Mouse (Mus musculus) adrenal gland, adult 18-20 months (tissue): ENCODE results near the gene Chtop. TPM values are rescaled to one million over a fixed set of nuclear protein-coding genes. Genes with fewer than 3 reads are reported as not detected.

Experiments
- DNase-seq, 2 experiments: peaks; one replicate each; pipeline ENCODE4 v3.0.0; 2021 to 2022; ENCODE audit warnings: low spot score in 2 of 2
- total RNA-seq, 2 experiments: library from RNA; stranded (reverse); gene quantifications; 1 replicate in 1 of 2; 2 replicates in 1 of 2; pipeline ENCODE4 v1.2.3; 2021

Chtop gene
- total RNA-seq, 2 experiments from 2014 or later, result 112 to 115 TPM

DNA sequence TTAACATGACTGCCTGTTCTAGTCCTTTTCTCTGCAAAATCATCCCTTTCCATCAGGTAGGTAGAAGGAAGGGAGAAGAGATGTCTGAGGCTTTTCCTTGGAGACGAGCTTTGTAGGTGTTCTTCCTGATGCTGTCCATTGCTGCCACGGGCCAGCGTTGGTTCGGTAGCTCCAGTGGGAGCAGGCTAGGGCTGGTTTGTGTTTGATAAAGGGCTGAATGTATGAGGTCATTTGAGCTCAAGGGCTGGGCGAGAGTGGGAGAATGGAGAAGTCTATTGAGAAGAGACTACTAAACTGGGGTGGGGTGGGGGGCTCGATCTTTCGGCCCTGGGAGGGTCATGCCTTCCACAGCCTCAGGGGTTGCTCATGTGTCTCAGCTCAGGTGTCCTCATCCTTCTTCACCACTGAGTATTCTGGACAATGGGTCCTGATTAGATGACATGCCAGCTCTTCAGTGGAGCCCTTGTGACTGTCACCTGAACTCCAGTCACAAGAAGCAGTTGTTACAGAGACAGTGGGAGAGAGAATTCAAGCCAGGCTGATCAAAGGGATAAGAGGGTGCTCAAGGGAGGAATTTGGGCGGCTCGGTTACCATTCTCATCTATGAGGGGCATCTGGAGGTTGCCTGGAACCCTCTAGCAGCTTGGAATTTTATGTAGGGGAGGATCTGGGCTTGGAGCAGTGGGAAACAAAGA, 3.8 kb upstream of the Chtop start:
- DNase-seq, result no peak

DNA sequence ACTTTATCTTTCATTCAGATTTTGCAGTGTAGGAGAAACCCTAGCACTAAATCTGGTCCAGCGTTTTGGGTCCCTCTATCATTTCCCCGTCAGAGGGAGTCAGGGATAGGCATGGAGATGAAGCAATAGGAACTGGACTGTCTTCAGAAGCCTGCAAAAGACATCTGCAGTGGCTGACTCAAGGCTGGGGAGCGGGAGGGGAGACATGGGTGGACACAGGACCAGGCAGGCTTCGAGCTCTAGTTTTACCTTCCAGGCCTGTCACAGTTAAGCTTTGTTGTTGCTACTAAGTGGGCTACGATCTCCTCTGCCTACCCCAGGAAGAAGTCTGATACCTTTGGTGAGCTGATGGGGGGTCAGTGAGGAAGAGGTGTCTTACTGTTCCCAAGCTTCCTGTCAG, 3.0 kb upstream of the Chtop start:
- no peak for DNase-seq

DNA sequence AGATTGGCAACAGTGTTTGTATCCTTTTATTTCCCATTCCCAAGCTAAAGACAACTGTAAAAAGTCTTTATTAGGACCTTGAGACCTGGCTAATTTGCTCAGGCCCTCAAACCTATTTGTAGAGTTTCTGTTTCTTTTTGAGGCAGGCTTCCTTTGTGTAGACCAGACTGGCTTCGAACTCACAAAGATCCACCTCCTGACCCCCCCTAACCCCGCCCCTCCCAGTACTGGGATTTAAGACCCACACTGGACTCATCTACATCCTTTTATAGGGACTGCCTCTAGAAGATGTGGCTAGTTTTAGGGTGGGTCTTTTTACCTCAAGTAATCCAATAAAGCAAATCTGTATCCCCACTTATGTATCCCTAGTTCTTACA, 437 bp upstream of the Chtop start:
- DNase-seq, result no peak

DNA sequence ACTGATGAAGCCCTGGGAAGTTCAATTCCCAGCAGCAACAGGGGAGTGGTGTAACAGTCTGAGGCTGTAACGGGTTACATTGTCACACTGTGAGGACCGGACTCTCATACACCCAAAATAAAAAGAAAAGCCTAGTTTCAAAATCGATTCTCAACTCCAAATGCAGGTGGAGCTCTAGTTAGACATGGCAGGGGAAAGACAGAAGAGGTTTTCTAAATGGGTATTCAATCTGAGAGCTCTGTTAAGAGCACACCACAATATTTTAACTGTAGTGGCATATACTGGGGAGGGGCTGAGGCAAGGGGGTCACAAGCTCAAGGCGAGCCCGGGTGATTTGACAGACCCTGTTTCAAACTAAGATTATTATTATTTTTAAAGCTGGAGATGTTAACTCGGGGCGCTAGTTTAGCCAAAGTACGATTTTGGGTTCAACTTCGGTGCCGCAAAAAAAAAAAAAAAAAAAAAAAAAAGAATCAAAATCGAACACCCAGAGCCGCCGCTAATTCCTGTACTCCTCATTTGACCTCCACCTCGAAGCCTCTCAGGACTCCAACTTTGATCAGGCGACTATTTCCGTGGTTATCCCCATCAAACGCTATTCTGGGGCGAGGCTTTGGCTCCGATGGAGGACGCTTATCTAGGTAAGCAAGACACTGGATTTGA, 880 bp downstream of the Chtop start:
- no peak for DNase-seq

DNA sequence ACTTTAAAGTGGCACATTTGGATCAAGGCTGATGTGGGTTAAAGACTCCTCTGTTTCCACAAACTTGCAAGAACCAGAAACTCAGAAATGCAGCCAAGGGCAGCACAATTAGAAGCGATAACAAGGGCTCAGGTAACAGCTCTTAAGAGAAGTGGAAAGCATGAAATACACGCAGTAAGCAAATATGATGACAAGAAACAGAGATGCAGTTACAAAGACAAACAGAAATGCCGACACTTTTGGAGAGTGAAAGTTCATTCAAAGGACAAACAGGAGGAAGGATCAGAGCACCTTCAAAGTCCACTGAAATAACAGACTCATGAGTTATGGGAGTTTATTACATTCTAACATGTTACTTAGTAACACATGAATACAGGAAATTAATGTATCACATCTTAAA, 2.9 kb downstream of the Chtop start:
- DNase-seq, result no peak

DNA sequence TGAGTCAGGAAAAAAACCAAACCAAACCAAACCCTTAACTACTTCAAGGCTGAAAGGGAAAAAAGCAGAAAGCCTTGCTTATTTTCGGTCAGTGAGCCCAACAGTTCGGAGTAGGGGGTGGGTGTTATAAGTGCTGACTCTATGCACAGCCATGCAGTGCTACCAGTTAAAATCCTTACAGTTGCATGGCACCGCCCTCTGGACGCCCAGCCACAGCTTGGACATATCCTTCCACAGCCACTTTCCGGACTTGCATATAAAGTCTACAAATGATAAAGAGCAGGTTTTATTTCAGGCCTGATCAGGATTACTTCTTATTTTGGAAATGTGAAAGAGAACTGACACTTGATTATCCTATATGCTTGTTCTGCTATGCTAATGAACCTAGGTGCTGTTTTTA, 4.1 kb downstream of the Chtop start:
- no peak for DNase-seq

DNA sequence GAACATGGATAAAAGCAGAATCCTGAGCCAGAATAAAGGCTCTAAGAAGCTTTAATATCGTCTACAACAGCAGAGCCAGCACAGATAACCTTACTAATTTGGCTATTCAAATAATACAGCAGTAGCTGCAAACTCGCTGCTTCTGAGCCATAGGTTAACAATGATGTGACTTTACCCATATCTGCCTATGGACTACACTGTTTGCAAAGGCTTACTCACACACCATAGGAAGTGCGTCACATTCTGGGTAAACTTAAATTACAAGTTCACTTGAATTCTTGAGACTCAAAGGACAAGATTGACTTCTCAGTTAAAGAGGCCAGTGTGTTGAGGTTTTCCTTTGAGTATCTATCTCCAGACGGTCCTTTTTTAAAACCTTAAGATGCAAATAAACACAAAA, 5.9 kb downstream of the Chtop start:
- DNase-seq, result no peak

DNA sequence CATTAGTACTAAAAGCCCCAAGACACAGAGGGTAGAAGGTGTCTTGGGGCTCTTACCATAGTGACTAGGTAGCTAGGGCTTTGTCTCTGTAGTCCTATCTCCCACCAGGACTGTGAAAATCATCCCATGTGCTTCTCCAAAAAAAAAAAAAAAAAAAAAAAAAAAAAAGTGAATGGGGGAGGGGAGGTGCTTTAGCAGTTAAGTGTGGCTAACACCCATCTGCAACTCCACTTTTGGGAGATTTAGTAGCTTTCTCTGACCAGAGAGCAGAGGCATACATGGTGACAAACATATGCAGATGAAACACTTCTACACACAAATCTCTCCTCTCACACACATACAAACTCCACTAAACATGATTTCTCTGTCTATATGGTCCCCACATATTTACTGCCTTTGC, 11.7 kb downstream of the Chtop start:
- no peak for DNase-seq

DNA sequence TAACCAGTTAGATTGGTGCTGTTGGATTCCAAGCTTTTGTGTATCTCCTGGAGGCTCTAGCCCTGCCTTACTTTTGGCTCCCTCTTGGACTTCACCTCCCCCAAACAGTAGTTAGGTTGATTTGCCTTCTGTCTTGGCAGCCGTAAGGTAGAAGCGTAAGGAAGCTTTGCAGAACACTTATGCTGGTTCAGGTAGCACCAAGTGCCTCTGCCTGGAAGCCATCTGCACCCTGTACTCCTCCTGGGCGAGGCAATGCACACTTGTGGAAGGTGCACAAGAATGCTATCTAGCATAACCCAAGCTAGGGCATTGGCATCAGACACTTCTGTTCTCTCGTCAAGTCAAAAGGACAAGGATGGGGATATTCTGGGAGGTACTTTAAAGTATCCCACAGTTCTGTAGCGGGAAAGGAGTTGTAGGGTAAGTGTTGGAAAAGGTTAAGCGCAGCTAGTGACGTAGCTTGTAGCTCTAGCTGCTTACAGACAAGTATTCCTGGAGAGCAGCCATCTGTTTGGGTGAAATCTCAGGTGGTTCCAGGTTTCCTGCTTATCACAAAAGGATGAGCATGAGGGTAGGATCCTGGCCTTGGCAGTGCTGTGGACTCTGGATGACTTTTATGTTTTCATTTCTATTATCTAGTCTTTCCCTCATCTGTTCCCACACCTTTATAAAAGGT, 13.3 kb downstream of the Chtop start:
- DNase-seq, result no peak

DNA sequence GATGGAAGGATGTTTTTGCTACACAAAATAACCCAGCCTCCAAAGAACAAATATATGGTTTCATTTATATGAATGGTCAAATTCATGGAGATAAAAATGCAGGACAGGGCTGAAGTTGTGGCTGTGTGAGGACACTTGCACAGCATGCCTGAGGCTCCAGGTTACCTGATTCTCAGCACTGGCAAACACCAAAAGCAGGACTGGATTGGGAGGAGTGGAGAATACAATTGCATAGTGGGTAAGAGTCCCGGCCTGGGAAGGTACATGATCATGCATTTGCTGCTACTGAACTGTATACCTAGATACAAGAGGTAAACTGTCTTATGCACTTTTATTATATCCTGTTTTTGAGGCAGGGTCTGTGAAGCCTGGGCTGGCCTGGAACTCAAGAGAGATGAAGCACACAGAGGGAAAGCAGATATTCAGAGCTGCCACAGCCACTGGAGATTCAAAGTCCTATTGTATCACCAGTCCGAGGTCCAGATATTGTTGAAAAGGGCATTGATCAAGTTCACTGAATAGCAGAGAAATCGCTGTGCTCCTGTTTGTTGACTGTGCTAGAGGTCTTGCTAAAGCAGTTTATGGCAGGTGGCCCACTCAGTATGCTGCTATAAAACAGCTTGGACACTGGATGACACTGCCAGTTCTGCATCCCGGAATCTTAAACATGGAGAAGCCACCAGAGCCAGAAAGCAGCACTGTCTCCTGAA, 15.3 kb downstream of the Chtop start:
- DNase-seq, result no peak

DNA sequence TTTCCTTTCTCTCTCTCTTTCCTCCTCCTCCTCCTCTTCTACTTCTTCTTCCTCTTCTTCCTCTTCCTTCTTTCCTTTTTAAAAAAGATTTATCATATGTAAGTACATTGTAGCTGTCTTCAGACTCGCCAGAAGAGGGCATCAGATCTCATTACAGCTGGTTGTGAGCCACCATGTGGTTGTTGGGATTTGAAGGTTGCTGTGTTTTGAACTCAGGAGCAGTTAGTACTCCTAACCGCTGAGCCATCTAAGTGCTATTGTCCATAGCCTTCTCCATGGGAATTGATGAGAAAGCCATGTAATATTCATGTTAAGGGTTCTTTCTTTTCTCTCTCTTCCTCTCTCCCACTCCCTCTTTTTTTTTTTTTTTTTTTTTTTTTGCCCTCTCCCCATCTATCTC, 17.9 kb downstream of the Chtop start:
- no peak for DNase-seq

DNA sequence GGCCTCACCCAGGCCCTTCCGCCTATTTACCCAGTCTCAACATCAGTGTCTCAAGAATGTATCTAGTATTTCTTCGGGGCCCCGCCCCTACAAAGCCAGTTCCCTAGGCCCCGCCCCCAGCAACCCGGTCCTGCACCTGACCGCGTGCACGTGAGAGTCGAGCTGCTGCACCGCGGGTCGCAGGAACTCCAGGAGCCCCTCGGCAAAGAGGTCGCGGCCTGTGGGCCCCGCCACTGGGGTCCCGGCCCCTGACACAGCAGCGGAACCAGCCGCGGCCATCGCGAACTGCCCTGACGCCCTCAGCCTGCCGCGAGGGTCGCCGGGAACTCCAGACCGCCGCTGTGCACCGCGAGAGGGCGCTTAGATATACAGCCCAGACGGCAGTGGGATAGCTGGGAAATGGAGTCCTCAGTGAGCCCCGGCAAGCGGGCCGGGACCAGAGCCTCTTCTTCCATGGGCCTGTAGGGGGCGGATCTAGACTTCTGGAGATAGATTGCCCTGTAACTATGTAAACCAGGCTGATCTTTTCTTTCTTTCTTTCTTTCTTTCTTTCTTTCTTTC, 18.5 kb downstream of the Chtop start, which contains the start of gene Snapin:
TSS of gene Snapin (minus strand) at position 338 of the 561 bp plus-strand sequence.
- peak; percentile 93 to 94 for DNase-seq

DNA sequence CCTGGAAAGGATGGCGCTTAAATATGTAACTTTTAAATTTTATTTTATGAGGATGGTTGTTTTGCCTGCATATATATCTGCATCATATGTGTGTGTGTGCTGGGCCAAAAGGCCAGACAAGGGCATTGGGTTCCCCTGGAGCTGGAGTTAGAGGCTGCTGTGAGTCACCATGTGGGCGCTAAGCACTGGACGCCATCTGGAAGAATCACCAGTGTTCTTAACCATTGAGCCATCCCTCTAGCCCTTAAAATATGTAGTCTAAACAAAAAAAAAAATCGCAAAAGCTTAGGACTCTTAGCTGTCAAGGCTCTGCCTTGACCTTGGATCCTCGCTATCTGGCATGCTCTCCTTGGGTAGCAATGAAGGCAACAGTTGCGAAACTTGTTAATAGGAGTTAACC, 20.7 kb downstream of the Chtop start:
- DNase-seq, result no peak

DNA sequence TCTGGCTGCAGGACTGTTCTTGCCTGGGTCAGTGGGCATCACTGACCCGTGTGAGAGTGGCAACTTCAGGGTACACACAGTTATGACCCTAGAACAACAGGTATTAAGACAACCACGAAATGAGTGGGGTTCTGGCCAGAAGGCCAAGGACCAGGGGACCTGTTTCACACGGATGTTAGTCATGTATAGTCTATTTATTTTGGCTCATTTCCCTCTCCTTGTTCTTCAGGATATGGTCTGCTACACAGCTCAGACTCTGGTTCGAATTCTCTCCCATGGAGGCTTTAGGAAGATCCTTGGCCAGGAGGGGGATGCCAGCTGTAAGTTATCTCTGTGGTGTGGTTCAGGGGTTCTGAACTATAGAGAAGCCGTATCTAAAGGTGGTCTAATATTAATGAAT, 22.3 kb downstream of the Chtop start:
- DNase-seq, result no peak

DNA sequence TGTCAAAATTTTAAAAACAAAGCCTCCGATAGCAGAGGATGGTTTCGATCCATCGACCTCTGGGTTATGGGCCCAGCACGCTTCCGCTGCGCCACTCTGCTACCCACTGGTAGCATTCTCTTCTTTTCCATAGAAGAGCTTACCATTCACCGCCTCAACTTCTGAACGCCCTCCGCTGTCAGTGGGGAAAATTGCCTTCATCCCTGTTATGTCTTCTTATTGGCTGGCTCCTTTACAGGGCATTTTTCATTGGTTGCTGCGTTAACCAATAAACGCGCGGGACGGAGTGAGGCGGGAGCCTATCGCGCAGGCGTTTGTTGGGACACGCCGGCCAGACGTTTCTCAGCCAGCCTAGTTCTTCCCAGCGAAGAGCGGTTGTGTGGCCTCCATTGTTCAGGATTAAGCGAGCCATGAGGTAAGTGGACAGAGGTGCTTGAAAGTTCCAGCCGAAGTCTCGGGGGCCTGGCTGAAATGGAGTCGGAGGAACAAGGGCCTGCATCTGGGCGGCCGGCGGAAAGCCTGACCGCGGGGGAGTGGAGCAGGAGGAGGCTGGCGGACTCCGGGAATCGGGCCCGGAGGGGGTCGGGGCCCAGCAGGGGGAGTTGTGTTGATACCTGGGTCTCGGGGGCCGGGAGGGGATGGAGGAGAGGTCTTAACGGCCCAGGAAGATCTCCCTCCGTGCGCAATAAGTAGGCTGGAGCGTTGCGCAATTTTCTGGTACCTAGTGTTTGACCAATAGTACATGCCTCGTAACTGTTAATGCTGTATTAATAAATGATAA, 33.3 kb downstream of the Chtop start, which contains the start of gene Ilf2:
TSS of gene Ilf2 (plus strand) at position 296 of the 781 bp plus-strand sequence.
- DNase-seq, result peak; percentile 83 to 91

DNA sequence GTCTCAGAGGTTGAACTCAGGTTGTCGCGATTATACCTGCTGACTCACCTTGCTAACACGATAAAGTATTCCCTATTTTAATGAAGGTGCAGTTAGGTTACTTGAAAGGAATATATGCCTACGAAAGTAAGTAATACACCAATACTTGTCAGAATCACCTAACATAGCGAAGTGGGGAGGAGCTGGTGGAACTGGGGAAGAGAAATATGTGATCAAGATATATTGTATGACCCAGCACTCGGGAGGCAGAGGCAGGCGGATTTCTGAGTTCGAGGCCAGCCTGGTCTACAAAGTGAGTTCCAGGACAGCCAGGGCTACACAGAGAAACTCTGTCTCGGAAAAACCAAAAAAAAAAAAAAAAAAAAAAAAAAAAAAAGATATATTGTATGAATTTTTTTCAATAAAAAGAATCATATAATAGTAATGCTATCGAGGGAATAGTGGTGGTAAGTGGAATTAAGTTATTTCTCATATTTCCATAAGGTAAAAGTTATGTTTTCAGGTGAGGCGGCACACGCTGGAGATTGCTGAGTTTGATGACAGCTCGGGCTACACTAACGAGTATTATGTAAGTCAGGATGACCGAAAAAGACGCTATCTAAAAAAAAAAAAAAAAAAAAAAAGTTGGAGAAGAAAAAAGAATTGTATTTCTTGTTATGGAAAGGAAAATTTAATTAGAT, 34.0 kb downstream of the Chtop start:
- DNase-seq, result no peak

DNA sequence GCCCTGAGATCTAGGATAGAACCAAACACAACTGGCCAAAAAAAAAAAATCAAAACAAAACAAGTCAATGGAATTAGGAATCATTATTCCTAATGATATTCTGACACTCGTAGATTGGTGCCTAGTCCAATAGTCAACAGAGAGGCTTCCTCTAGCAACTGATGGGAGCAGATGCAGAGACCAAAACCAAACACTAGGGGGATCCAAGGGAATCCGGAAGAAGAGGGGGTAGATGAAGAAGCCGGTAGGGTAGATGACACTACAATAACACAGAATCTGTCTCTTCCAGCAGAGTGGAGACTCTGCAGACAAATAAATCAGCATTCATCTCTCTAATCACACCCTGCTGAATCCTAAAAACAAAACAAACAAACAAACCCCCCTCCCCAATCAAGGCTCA, 37.1 kb downstream of the Chtop start:
- no peak for DNase-seq

DNA sequence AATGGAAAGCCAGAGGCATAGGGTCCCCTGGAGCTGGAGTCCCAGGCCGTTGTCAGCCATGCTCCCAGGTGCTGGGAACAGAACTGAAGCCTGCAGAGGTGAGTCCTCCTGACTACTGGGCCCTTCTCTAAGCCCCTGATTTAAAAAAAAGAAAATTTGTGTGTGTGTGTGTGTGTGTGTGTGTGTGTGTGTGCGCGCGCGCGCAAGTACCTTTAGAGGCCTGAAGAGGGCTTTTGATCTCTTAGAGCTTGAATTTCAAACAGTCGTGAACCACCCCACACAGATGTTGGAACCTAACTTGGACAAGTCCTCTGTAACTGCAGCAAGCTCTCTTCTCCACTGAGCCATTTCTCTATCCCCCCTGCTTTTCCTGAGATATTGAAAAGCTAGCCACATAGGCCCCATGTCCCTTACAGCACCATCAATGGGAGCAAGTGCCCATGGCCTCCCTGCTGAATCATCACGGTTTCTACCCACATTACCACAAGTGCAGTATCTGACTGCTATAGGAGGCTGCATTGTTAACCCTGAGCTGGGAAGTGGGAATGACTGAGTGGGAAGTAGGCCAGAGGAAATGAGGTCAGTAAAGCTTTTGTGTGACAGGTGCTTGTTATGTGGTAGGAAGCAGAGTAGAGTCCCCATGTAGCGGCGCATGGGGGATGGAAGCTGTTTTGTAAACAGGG, 41.5 kb downstream of the Chtop start:
- DNase-seq, result no peak

DNA sequence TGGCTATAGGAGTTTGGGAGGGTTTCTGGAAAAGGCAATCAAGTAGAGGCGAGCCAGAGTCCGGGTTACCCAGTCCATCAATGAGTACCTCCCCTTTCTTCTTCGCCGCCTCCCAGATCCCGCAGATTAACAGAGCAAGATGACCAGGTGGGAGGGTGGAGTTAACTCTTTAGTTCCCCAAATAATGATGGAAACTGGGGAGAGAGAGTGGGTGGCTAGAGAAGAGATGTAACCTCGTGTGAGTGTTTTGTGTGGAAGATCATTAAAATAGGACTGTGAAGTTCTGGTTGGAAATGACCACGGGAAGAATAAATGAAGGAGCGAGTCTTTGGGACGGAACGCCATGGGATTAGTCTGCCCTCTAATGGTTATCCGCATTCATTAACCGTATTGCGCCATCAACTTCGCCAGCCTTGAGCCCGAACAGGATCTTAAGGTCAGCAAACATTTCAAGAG, 43.0 kb downstream of the Chtop start:
- peak; percentile 51 to 68 for DNase-seq
